In genomic region chr5:101776528-101776927, GRCm38 (mm10) we compare ENCODE assay signal across 29 mouse cellular contexts. TPM values are rescaled to one million over a fixed set of nuclear protein-coding genes. Genes with fewer than 3 reads are reported as not detected.
"Had no signal": no experiment of that assay in that cellular context is flagged by ENCODE, and none has a peak within 500 bp of the region (broad histone marks: within the 10 kb centered on the region; RNA-seq: fewer than 3 reads in every experiment).

No protein-coding gene starts in this region.

- H3K27me3 ChIP-seq: embryonic facial prominence, embryonic 15.5 days; forebrain, embryonic 15.5 days had no signal

- H3K27ac ChIP-seq: embryonic facial prominence, embryonic 10.5 days; embryonic facial prominence, embryonic 12.5 days; embryonic facial prominence, embryonic 13.5 days; embryonic facial prominence, embryonic 15.5 days; forebrain, embryonic 10.5 days; forebrain, embryonic 12.5 days; forebrain, embryonic 13.5 days; forebrain, embryonic 15.5 days; gastrocnemius, adult 2 months; heart, adult 2 months; heart, embryonic 10.5 days had no signal

- ATAC-seq: forebrain, embryonic 13.5 days; forebrain, embryonic 14.5 days; forebrain, embryonic 15.5 days; forebrain, embryonic 16.5 days; forebrain, postnatal 0 days had no signal

- H3K4me2 ChIP-seq: embryonic facial prominence, embryonic 12.5 days; embryonic facial prominence, embryonic 13.5 days; embryonic facial prominence, embryonic 15.5 days; forebrain, embryonic 12.5 days; forebrain, embryonic 13.5 days; forebrain, embryonic 15.5 days; heart, embryonic 12.5 days had no signal

- H3K9me3 ChIP-seq: embryonic facial prominence, embryonic 10.5 days; embryonic facial prominence, embryonic 12.5 days; embryonic facial prominence, embryonic 13.5 days; embryonic facial prominence, embryonic 15.5 days; forebrain, embryonic 10.5 days; forebrain, embryonic 12.5 days; forebrain, embryonic 13.5 days; forebrain, embryonic 15.5 days; heart, embryonic 10.5 days; heart, embryonic 12.5 days had no signal

- DNase-seq: cerebellum, adult 8-10 months; cerebellum, adult 9-10 months; cerebellum, adult 9-11 months; cerebellum, postnatal 10 days; cerebellum, postnatal 14 days; cerebellum, postnatal 25 days; cerebellum, postnatal 36 days; embryo, embryonic 11 days; forebrain, postnatal 0 days; gastrocnemius, adult 2 months; gastrocnemius, postnatal 10 days; gastrocnemius, postnatal 14 days; gastrocnemius, postnatal 25 days; gastrocnemius, postnatal 36 days; heart, adult 18-20 months; heart, adult 2 months had no signal

- H3K4me1 ChIP-seq: embryonic facial prominence, embryonic 12.5 days; embryonic facial prominence, embryonic 15.5 days; forebrain, embryonic 10.5 days; forebrain, embryonic 12.5 days; forebrain, embryonic 15.5 days; heart, embryonic 10.5 days; heart, embryonic 12.5 days had no signal

- H3K36me3 ChIP-seq: embryonic facial prominence, embryonic 10.5 days; embryonic facial prominence, embryonic 12.5 days; embryonic facial prominence, embryonic 13.5 days; embryonic facial prominence, embryonic 15.5 days; forebrain, embryonic 10.5 days; forebrain, embryonic 12.5 days; forebrain, embryonic 15.5 days; heart, embryonic 10.5 days; heart, embryonic 12.5 days had no signal

- H3K4me3 ChIP-seq: embryonic facial prominence, embryonic 10.5 days; embryonic facial prominence, embryonic 12.5 days; embryonic facial prominence, embryonic 13.5 days; embryonic facial prominence, embryonic 15.5 days; erythroblast, embryonic 14.5 days; forebrain, embryonic 10.5 days; forebrain, embryonic 12.5 days; forebrain, embryonic 13.5 days; forebrain, embryonic 15.5 days; gastrocnemius, adult 2 months; heart, adult 2 months; heart, embryonic 10.5 days; heart, embryonic 12.5 days had no signal

- H3K9ac ChIP-seq: embryonic facial prominence, embryonic 12.5 days; embryonic facial prominence, embryonic 13.5 days; embryonic facial prominence, embryonic 15.5 days; forebrain, embryonic 12.5 days; forebrain, embryonic 13.5 days; forebrain, embryonic 15.5 days; forebrain, postnatal 0 days; heart, embryonic 12.5 days had no signal

RNA-seq across cellular contexts. Expression of gene Cds1, which starts 11.6 kb away (rescaled TPM):
- polyA plus RNA-seq: erythroblast, embryonic 14.5 days had no signal
